Mouse (Mus musculus) lung, adult 18-20 months (tissue): ENCODE data around the gene Ablim2.

ENCODE experiments used
- DNase-seq, 2 experiments: peaks; one replicate each; pipeline ENCODE4 v3.0.0; 2022; ENCODE audit warnings: mixed read lengths in 2 of 2

Gene Ablim2

DNA sequence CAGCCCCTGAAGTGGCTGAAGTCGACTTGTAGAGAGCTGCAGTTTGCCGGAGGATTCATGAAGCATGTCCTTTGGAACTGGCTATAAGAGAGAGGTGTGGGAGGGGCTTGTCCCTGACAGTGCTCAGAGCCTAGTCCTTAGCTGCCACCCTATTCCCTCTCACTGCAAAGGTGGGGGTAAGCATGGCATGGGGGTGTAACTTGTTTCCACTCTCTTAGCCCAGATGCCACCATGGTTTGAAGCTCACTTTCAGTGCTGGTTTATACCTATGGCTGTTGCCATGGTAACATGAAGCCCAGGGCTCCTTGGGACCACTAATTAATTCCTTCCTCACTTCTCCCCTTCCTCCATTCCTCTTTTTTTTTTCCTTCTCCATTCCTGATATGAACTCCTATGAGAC lies 57.4 kb downstream of the Ablim2 start:
- DNase-seq: no peak

DNA sequence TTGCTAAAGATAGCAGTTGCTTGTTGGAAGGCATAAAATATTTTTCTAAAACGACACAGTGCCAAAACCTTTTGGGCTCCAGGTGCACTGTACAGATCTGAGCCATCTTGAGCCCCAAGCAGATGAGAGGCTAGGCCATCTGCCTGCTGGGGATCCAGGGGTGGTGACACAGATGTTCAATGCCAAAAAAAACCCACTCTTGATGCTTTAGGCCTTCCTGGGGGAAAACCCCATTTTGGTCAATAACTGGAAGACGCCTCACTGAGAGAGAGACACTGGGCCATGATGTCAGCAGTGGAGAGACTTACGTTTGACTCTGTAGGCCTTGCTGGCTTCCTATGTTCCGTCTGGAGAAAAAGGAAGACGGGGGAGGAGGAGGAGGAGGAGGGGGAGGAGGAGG lies 59.6 kb downstream of the Ablim2 start:
- no peak for DNase-seq

DNA sequence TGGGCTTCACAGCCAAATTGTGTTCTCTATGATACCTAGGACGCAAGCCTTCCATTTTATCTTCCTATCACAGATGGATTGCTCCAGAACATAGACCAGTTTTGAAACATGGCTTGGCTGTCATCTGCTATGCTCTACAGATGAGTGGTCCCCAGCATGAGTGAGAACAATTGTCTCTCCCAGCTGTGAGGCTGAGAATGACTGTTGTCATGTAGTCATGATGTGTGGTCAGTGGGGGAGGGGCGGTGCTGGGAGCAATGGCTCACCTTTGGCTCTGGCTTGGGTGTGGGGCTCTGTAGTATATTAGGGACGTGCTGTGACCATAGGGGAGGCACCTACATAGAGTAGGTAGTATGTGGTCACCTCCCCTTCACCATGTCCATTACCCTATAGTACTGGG lies 60.2 kb downstream of the Ablim2 start:
- no peak for DNase-seq

DNA sequence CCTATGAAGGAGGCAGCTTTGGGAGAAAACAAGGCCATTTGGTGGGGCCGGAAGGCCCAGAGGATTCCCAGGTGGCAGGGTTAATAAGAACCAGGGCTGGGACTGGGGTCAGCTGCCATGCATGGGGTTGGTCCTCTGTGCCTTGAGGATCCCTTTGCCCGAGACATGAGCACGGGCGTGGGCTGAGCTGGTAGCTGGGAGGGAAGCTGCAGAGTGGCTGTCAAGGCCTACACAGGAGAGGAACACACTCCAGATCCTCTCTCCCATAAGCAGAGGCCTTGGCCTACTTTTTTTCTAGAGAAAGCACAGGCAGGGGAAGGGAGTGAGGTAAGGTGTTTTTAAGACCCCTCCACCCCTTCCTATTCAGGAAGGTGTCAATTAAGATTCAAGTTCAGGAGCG lies 65.0 kb downstream of the Ablim2 start:
- no peak for DNase-seq

DNA sequence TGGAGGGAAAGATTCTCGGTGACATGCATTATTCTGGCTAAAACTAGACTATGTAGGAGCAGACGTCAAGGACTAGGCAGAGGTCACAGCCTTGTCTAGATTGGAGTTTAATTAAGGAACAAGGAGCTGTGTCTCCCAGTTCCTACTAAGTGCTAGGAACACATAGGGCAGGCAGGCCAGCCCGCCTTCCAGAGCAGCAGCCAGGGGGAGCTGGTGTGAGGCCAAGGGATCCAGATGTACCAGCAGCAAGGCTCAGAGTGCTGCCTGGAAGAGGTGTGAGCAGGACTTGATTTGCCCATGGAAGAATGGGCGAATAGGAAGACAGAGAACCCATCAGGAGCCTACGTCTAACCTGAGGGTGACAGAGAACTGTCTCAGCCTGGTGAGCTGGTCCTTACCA lies 68.8 kb downstream of the Ablim2 start:
- DNase-seq: no peak

DNA sequence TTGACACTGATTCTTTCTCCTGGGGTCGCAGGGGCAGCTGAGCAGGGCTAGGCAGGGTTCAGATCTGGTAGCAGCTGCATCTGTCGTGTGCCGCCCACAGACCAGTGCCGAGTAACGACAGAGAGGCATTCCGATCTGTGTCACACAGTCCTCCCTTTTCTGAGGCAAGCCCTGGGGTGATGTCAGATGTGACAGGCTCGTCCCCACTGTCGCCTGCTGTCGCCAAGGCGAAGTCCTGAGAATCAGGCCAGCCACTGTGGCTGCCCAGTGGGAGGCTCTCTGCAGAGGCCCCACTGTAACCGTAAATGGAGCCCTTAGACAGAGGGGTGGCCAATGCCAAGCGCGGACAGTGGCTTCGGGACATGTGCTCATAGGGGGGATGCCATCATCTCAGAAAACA lies 69.4 kb downstream of the Ablim2 start:
- no peak for DNase-seq

DNA sequence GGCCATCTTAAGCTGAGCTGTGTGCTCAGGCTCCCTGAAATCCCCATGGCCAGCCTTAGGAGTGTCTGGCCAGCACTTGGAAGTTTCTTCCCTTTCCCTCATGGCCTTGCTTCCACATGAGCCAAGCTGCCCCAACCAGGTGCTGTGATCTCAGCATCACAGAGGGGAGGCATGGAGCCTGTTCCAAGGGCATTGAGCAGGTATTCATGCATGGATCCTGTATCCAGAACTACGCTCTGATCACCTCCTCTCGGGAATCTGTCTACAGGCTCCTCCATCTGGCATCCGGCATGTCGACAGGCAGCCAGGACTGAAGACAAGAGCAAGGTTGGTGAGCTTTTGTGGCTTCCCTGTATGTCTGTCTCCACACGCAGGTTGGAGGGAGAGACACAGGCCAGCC lies 70.2 kb downstream of the Ablim2 start:
- no peak for DNase-seq

DNA sequence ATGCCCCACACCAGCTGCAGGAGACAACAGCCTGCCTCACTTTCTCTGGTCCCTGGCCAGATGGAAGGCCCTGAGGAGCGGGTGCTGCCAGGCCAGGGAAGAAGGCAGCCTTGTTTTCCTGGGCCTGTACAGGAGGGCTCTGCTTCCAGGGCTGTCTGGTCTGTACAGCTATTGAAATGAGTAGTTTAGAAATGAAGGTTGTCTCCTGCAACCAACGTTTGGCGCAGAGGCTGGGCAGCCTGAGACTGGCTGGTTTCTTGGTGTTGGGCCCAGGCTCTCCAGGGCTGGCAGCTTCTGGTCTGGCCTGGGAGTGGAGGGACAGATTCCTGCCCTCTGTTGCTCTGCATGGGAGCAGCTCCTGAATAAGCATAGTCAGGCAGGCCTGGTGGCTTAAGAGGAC lies 72.4 kb downstream of the Ablim2 start:
- DNase-seq: no peak

DNA sequence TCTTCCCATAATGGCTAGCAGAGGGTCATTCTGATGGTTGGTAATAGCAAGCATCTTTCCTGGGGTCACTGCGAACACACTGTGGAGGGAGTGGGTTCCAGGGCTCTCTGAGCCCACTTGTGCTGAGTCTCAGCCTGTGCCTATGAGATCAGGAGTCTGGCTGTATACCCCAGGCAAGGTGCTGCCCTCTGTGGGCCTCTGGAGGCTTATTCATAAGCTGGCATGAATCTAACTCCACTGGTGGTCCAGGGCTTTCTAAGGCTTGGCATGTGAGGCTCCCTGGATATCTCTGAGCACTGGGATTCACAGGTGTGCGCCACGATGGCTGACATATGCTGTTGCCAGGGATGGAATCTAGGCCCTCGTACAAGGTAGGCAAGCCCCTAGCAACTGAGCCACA lies 76.2 kb downstream of the Ablim2 start:
- DNase-seq: no peak

DNA sequence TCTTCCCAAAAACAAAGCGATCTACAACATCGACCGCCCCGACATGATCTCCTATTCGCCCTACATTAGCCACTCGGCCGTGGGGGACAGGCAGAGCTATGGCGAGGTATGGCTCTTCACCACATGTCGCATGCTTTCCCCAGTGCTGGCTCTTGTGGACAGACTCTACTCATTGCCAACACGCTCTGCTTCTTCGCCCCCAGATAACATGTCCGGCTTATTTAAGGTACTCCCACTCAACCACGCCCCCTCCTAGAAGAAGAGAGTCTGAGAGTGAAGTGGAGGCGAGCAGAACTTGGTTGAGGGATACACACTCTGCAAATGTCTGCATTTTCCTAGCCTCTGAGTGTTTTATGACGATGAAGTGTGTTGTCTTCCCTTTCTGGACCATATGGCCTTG lies 79.3 kb downstream of the Ablim2 start:
- DNase-seq: no peak

DNA sequence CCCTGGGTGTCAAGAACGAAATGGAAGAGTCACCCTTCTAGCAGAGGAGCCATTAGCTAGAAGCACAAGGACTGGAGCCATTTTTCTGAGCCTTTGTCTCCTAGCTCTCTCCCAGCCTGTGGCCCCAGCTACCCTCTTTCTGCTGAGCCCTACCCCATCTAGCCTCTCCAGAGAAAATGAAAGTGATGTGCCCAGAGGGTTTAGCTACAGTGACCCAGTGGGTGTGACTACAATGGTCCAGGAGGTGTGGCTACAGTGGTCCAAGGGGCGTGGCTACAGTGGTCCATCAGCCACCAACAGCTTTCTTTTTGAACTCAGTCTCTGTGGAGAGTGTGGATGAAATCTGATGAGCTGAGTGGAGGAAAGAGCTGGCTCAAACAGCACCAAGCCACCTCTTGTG lies 81.6 kb downstream of the Ablim2 start:
- DNase-seq: peak in 1 of 2 experiments; percentile 5

DNA sequence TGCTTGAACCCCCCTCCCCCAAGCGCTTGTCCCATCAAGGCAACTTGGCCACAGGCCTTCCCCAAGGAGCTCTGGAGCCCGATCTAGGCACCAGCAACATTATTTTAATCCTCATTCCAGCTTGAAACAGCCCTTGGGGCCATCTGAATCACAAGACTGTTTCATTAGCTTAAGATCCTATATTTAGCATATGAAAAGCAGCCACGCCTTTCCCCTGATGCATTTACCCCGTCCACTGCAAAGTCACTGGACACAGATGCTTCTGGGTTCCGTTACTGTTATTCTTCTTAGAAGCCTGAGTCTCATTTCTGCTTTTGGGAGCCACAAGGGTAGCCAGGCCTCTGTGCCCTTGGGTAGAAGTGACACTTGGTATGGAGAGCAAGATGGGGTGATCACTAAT lies 93.8 kb downstream of the Ablim2 start:
- DNase-seq: no peak

DNA sequence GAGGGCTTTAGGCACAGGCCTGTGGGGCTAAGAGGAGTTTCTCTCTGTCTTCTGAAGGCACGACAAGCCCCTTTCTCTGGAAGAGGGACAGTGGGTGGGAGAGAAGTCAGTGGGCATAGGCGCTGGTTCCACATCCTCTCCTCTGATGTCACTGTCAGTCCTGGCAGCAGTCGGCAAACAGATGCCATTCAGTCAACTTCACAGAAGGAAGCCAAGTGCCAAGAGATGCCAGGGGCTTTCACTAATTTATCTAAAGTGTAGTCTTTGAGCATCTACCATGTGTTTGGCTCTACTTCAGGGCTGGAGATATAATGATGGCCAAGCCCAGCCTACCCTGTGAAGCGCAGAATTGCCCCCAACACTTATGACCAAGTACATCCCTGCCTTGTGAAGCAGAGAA lies 95.8 kb downstream of the Ablim2 start:
- no peak for DNase-seq

DNA sequence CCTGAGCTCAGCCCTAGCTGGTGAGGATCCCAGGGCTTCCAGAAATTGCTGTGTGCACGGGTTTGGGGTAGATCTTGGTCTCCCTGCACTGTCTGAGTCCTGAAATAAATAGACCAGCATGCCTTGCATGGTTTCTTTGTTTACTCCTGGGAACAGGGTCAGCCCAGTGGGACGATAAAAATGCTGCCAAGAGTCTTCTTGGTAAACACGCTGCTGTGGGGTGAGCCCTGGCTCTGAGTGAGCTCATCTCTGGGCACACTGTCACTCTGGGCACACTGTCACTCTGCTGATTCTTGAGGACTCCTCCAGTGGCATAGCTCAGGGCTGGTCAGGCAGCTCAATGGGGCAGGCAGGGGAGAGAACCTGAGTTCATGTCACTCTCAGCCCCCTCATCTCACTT lies 98.6 kb downstream of the Ablim2 start:
- no peak for DNase-seq

DNA sequence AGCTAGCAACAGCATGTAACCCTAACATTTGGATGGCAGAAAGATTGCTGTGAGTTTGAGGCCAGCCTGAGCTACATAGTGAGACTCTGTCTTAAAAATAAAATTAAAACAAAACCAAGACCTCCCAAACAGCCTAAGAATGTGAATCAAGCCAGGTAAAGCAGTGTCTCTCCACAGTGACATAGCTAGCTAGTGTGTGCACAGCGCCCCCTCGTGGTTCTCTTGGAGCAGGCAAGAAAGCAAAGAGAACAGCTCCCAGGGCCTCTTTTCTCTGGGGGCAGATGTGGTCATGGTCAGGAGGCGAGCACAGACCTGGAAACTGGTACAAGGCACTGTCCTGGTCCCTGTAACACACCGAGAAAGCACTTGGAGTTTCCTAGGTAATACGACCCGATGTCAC lies 100.4 kb downstream of the Ablim2 start:
- DNase-seq: peak; percentile 14 to 16

DNA sequence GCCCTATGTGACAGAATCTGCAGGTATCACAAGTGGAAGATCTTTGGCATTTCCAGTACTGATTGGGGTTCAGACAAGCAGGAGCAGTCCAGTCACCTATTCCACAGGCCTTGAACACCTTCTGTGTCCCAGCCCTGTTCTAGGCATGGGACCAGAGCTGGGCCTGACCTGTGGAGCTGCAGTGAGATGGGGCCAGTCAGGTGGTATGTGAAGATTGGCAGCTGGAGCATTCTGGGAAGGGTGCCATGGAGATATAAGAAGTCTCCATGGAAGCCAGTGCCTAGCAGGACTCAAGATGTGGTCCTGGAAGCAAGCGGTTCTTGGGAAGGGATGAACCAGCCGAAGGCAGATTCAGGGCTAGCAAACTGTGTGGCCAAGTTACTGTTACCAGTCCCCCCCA lies 103.8 kb downstream of the Ablim2 start:
- DNase-seq: no peak

DNA sequence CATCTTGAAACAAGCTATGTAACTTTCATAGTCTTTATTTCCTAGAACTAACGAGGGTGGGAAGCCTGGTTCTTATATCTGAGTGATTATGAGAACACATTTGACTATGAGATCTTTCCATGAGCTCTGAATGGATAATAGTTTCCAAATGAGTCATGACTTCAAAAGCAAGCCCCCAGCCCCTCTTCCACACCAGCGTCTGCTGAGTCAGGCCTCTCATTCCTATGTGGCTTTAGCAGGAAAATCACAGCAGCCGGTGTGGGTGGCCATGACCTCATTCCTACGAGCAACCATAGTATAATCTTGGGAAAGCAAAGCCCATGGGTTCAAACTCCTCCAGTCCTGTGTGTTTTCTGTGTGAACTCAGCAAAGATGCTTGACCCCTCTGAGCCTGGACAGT lies 112.3 kb downstream of the Ablim2 start:
- DNase-seq: no peak

DNA sequence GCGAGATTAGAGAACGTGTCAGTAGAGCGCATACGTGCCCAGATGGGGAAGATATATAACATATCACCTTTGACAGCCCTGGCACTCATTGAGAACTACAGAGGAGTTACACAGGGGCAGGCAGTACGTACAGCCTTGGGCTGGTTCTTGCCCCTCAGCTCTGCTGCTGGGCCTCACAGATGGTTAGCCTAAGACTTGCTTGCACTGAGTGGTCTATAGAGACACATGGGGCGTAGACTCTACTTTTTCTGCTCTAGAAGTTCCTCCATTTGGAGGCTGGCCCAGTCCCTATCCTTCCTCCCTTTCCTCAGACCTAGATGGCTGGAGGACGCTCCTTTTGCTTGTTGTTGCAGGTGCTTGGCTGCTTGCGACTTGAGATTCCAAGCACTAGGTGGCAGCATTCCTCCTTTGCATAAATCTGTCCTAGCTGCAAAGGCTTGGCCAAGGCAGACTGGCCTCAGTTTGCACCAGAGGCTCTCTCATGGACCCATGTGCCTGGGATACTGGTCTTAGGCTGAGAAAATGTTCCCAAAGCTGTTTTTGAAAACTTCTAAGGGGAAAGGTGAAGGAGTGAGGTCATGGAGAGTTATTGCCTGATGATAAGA lies 112.8 kb downstream of the Ablim2 start:
- peak; percentile 65 to 74 for DNase-seq

DNA sequence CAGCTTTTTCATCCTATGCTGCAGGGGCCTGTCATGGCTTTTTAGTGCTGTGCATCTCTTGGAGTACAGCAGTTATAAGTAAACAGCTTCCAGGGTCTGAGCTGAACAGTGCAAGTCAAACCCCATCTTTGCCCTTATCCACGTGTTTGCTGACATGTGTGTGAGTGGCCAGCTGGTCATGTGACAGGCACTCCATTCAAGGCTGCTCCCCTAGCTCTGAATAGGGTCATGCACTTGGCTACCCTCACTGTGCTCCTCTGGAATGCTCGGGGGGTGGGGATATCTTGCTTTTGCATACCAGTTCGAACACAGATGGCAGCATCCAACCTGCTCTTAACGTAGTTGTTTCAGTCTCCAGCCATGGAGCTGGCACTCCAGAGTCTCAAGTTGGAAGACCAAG lies 115.7 kb downstream of the Ablim2 start:
- DNase-seq: no peak

DNA sequence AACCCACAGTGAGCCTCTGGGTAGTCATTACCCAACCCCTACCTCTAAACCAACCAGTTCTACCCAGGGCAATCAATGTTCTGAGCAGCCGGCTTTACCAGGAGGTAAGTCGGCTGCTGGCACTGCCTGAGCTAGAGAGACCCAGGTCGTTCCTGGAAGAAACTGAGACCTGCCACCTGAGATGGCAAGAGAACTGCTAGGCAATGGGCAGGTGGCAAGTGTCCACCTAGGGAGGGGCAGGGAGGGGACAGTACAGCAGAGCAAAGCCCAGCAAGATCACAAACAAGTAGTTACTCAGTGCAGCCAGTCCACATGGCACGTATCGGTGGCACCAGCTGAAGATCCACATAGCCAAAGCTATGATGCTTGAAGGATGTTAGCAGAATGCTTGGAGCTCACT lies 118.6 kb downstream of the Ablim2 start:
- no peak for DNase-seq

DNA sequence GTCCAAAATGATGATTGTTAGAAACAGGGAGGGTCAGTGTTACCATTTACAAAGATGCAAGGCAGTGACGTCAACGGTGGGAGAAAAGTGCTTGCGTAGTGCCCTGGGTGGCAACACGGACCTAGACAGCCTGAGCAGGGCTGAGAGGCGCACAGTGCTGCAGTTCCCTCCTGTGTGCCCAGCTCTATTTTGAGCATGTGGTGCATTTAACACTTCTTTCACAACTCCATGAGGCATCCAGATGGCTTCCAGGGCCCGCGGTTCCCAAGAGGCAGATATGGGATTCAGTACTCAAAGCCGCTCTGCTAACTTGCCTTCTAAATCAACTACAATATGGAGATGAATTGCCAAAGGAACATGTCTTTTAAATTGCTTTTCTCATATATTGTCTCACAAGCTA lies 121.5 kb downstream of the Ablim2 start:
- DNase-seq: no peak

DNA sequence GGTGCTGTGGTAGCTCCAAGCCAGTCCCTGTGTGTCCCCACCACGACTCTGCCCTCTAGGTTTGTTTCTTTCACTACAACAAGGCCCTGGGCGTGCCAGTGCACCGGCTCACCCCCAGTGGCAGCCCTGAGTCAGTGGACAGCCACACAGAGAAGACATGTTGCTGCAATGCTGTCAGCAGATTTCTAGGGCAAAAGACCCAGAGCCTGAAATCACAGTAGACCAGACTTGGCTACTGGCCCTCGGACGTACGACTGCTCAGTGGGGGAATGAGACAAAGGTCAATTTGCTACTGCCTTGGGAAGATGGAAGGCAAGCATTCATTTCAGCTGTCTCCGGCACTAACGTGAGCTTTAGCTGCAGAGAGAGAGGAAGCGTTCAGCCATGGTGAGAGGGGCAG lies 124.7 kb downstream of the Ablim2 start:
- no peak for DNase-seq

DNA sequence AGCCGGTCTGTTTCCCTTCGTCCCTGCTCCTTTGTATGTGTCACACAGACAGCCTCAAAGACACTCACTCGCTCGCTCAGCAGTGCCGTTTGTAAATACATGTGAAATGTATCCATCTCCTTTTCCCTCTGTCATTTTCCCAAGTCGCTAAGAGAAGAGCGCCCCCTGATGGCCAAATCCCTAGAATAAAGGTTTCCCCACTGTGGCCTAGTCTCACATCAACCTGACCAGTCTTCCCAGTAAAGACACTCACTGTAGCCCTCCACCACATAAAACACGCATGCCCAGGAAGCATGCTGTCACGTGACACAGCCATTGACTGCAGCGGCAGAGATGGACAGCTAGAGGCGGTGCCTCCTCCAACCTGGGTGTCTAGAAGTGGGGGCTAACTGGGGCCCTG lies 126.6 kb downstream of the Ablim2 start:
- no peak for DNase-seq

DNA sequence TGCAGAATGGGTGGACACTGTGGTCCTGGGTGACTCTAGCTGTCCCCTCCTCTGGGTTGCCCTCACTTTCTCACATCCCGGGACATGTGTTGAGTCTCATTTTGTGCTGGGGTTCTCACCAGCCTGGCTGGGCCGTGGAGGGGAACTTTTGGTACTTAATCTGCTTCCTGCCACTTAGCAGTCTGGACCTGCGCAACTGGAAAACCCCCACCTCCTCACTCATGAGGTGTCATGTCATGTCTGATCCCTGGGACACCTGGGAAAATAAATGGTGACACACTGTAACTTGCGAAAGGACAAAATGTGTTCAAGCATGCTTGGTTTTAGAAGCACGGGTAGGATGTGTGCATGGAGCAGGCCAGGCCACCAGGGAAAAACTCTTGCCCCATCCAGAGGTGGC lies 127.0 kb downstream of the Ablim2 start:
- DNase-seq: no peak

DNA sequence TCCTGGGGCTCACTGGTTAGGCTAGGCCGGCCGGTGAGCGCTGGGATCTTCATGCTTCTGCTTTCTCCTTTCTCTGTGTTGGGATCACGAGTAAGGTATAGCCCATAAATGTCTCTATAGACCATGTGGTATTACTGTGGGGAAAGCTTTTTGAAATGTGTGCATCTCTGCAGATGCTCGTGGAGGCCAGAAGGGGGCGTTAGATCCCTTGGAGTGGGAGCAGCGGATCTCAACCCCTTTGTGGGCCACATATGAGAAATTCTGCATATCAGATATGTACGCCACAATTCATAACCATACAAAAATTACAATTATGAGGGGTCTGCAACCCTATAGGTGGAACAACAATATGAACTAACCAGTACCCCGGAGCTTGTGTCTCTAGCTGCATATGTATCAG lies 131.3 kb downstream of the Ablim2 start:
- DNase-seq: no peak

DNA sequence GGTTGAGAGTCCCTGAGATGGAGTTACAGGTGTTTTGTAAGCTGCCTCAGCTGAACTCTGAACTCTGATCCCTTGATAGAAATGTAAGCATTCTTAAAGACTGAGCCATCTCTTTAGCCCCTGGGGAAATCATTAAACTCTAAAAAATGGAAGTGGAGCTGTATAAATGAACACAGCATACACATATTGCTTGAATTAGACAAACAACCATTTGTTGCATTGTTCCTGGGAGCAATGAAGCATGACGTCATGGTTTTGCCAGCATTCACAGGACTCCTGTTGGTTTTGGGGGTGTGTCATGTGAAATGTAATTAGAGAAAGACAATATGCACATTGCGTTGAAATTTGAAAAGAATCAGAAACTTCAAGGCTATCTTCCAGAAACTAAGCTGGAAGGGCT lies 132.0 kb downstream of the Ablim2 start:
- no peak for DNase-seq
